Mouse (Mus musculus) liver, postnatal 0 days (tissue): ENCODE measurements at regions not wholly inside any gene's neighbourhood (a gene's known extent, or its start where the extent isn't known, plus 50 kb on each side); places are given as distances from the start of the nearest gene placed in this dataset.

Source experiments
- ATAC-seq: fragments of 200-750 bp; cut with Nextera tagmentation; 2 replicates; pipeline ENCODE4 v1.8.0; 2017; ENCODE audit warnings: mild to moderate bottlenecking, moderate library complexity
- DNase-seq: peaks from one replicate; pipeline ENCODE4 v3.0.0-alpha.2; 2016
- H3K27ac ChIP-seq: fragments of 300-500 bp; sonication (generic); 2 replicates; pipeline ENCODE4 v1.5.1; 2014; ENCODE audit warnings: antibody characterized with exemption, moderate library complexity, mild to moderate bottlenecking, low read depth
- H3K27me3 ChIP-seq: fragments of 300-500 bp; sonication (generic); 2 replicates; pipeline ENCODE4 v1.6.1; 2014; ENCODE audit warnings: low read length, control low read depth, mixed read lengths; ENCODE audit not compliant: insufficient read depth
- H3K36me3 ChIP-seq: fragments of 300-500 bp; sonication (generic); replicated peaks from 2 replicates; pipeline ENCODE4 v1.6.1; 2014; ENCODE audit warnings: mild to moderate bottlenecking, control low read depth, low read length, moderate library complexity, mixed read lengths; ENCODE audit not compliant: insufficient read depth
- H3K4me1 ChIP-seq: fragments of 300-500 bp; sonication (generic); 2 replicates; pipeline ENCODE4 v1.6.1; 2014; ENCODE audit warnings: antibody characterized with exemption, mild to moderate bottlenecking, control low read depth; ENCODE audit not compliant: insufficient read depth
- H3K4me2 ChIP-seq: fragments of 300-500 bp; sonication (generic); 2 replicates; pipeline ENCODE4 v1.6.1; 2014; ENCODE audit warnings: low read depth, mild to moderate bottlenecking, low read length, moderate library complexity, mixed read lengths
- H3K4me3 ChIP-seq: fragments of 300-500 bp; sonication (generic); 2 replicates; pipeline ENCODE4 v1.5.1; 2014; ENCODE audit warnings: low read depth, low read length
- H3K9ac ChIP-seq: fragments of 300-500 bp; sonication (generic); replicated peaks from 2 replicates; pipeline ENCODE4 v1.6.1; 2014; ENCODE audit warnings: mild to moderate bottlenecking, moderate library complexity
- H3K9me3 ChIP-seq: fragments of 300-500 bp; sonication (generic); 2 replicates; pipeline ENCODE4 v1.6.1; 2016; ENCODE audit warnings: mild to moderate bottlenecking, control low read depth, low read length, mixed read lengths
- CTCF ChIP-seq: sonication (generic); IDR thresholded peaks from 2 replicates; pipeline ENCODE4 v1.5.1; 2016; ENCODE audit warnings: antibody characterized with exemption, low read depth
- EP300 ChIP-seq: IDR thresholded peaks from 2 replicates; pipeline ENCODE4 v1.6.1; 2016; ENCODE audit warnings: antibody characterized with exemption, low read depth, mild to moderate bottlenecking
- WGBS: fragments of 180-500 bp; shearing (Covaris S2); extraction: QIAGEN DNeasy Blood & Tissue Kit; methylation state at CpG from one replicate; pipeline ENCODE4 v1.1.7; 2014; ENCODE audit not compliant: insufficient replicate concordance; 5-methylcytosine and 5-hydroxymethylcytosine counted together

DNA sequence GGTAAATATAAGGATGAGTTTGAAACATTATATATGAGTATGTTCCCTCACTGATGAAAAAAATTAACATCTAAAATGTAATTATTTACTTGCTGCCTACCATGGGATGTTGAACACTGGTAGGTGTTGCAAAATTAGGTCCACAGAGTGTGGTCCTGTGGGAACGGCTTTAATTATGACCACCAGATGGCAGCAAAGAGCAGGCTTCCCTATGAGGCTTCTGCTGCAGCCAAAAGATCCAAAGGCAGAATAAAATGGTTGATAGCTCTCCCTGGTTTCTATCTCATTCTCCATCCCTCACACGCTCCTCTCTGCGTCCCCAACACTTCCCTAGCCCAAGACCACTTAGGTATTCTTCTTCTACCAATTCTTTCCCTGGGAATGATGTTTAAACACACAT lies 54.6 kb upstream of the Cit start:
- DNase-seq (peak; percentile 69), ATAC-seq (peak; percentile 48; the same call in 1 of the 2 replicates)
- H3K27ac ChIP-seq: no peak overlapping the region
- H3K9ac ChIP-seq: no peak overlapping the region
- H3K9me3 ChIP-seq: no peaks in the 10 kb centered on the region
- TF ChIP-seq CTCF (peak; percentile 94), EP300 (no peak)
- WGBS: 8% methylated on average over 3 of the region's 3 CpGs
- H3K36me3 ChIP-seq: no peaks in the 10 kb centered on the region
- H3K4me3 ChIP-seq: no peak overlapping the region
- H3K4me2 ChIP-seq: no peak overlapping the region
- no peaks in the 10 kb centered on the region for H3K27me3 ChIP-seq
- no peaks in the 10 kb centered on the region for H3K4me1 ChIP-seq
